Mouse (Mus musculus) hindbrain, embryonic 10.5 days (tissue): ENCODE measurements around the gene Srp14. TPM values are rescaled to one million over a fixed set of nuclear protein-coding genes. Genes with fewer than 3 reads are reported as not detected.

ENCODE experiments used
- DNase-seq: peaks from one replicate; pipeline ENCODE4 v3.0.0-alpha.2; 2017; ENCODE audit warnings: low spot score
- H3K27ac ChIP-seq: fragments of 300-500 bp; sonication (generic); 2 replicates; pipeline ENCODE4 v1.5.1; 2016; ENCODE audit warnings: mild to moderate bottlenecking, moderate library complexity
- H3K27me3 ChIP-seq: fragments of 300-500 bp; sonication (generic); 2 replicates; pipeline ENCODE4 v1.6.1; 2016; ENCODE audit warnings: mild to moderate bottlenecking; ENCODE audit not compliant: poor library complexity, insufficient read depth, severe bottlenecking
- H3K36me3 ChIP-seq: fragments of 300-500 bp; sonication (generic); 2 replicates; pipeline ENCODE4 v1.6.1; 2016; ENCODE audit warnings: mild to moderate bottlenecking, moderate library complexity
- H3K4me1 ChIP-seq: fragments of 300-500 bp; sonication (generic); replicated peaks from 2 replicates; pipeline ENCODE4 v1.6.1; 2016; ENCODE audit warnings: mild to moderate bottlenecking
- H3K4me3 ChIP-seq: fragments of 300-500 bp; sonication (generic); 2 replicates; pipeline ENCODE4 v1.5.1; 2016; ENCODE audit warnings: mild to moderate bottlenecking, moderate library complexity
- H3K9me3 ChIP-seq: fragments of 300-500 bp; sonication (generic); 2 replicates; pipeline ENCODE4 v1.6.1; 2016; ENCODE audit warnings: mild to moderate bottlenecking, moderate library complexity
- WGBS: fragments of 180-500 bp; shearing (Covaris S2); methylation state at CpG from one replicate; pipeline ENCODE4 v1.1.7; 2016; 5-methylcytosine and 5-hydroxymethylcytosine counted together
- polyA plus RNA-seq: library from polyadenylated mRNA; unstranded; fragments of >200 nt; fragmentation: Nextera tagmentation; extraction: Ambion mirVana; gene quantifications from 2 replicates; pipeline ENCODE4 v1.2.1, GENCODE M21; 2016

Srp14 gene
- polyA plus RNA-seq, 1 experiment from 2014 or later = 316 TPM

- 81% methylated on average over 5 of the region's 5 CpGs for WGBS
Measured at GRCm38 (mm10) chr2:118483032-118483431, 3.5 kb upstream of the Srp14 start.

GRCm38 (mm10) chr2:118480886-118481285 is 1.4 kb upstream of the Srp14 start:
- Histone ChIP-seq H3K4me3 (no peak overlapping the region), H3K9me3 (no peaks in the 10 kb centered on the region), H3K4me1 (peaks cover 20% of the 10 kb centered on the region), H3K36me3 (peaks cover 13% of the 10 kb centered on the region), H3K27me3 (no peaks in the 10 kb centered on the region), H3K27ac (no peak overlapping the region)
- no peak for DNase-seq
- 94% methylated on average over 7 of the region's 7 CpGs for WGBS

More at GRCm38 (mm10) chr2:118483032-118483431, 3.5 kb upstream of the Srp14 start:
- Histone ChIP-seq H3K36me3 (no peaks in the 10 kb centered on the region), H3K27ac (no peak overlapping the region), H3K4me1 (peaks cover 22% of the 10 kb centered on the region), H3K4me3 (no peak overlapping the region), H3K9me3 (no peaks in the 10 kb centered on the region), H3K27me3 (no peaks in the 10 kb centered on the region)
- DNase-seq = no peak

GRCm38 (mm10) chr2:118478833-118479549 is 520 bp downstream of the Srp14 start:
- Histone ChIP-seq H3K4me3 (peak overlapping the region; percentile 88), H3K27me3 (no peaks in the 10 kb centered on the region), H3K36me3 (peaks cover 32% of the 10 kb centered on the region), H3K27ac (peak overlapping the region; percentile 93), H3K9me3 (no peaks in the 10 kb centered on the region), H3K4me1 (peaks cover 20% of the 10 kb centered on the region)
- DNase-seq = no peak
- 4% methylated on average over 52 of the region's 52 CpGs for WGBS

- DNase-seq = no peak
- H3K27ac ChIP-seq = no peak overlapping the region
- H3K4me1 ChIP-seq = 0 out of 2 replicates have a peak, but pooled peaks cover 5% of the 10 kb centered on the region
- no peaks in the 10 kb centered on the region for H3K9me3 ChIP-seq
- H3K4me3 ChIP-seq = no peak overlapping the region
- H3K27me3 ChIP-seq = no peaks in the 10 kb centered on the region
- H3K36me3 ChIP-seq = peaks cover 97% of the 10 kb centered on the region
Measured at GRCm38 (mm10) chr2:118468354-118468753, 11.2 kb downstream of the Srp14 start.

GRCm38 (mm10) chr2:118466601-118467000 is 12.9 kb downstream of the Srp14 start:
- peaks cover 8% of the 10 kb centered on the region; the same call in 1 of the 2 replicates for H3K4me1 ChIP-seq
- WGBS = 70% methylated on average over 1 of the region's 1 CpGs
- H3K36me3 ChIP-seq = peaks cover 95% of the 10 kb centered on the region
- H3K27ac ChIP-seq = no peak overlapping the region
- no peak overlapping the region for H3K4me3 ChIP-seq
- no peaks in the 10 kb centered on the region for H3K9me3 ChIP-seq
- no peaks in the 10 kb centered on the region for H3K27me3 ChIP-seq
- no peak for DNase-seq

- Histone ChIP-seq H3K4me1 (peaks cover 11% of the 10 kb centered on the region), H3K27me3 (no peaks in the 10 kb centered on the region), H3K36me3 (peaks cover 95% of the 10 kb centered on the region), H3K4me3 (no peak overlapping the region), H3K9me3 (no peaks in the 10 kb centered on the region), H3K27ac (no peak overlapping the region)
- 81% methylated on average over 2 of the region's 2 CpGs for WGBS
- no peak for DNase-seq
Measured at GRCm38 (mm10) chr2:118465894-118466293, 13.6 kb downstream of the Srp14 start.

GRCm38 (mm10) chr2:118464450-118464849 is 15.1 kb downstream of the Srp14 start:
- H3K36me3 ChIP-seq = peaks cover 89% of the 10 kb centered on the region
- 88% methylated on average over 3 of the region's 3 CpGs for WGBS
- DNase-seq = no peak
- H3K27me3 ChIP-seq = no peaks in the 10 kb centered on the region
- H3K4me1 ChIP-seq = peaks cover 11% of the 10 kb centered on the region
- H3K9me3 ChIP-seq = no peaks in the 10 kb centered on the region
- H3K27ac ChIP-seq = no peak overlapping the region
- no peak overlapping the region for H3K4me3 ChIP-seq

GRCm38 (mm10) chr2:118463480-118463879 is 16.0 kb downstream of the Srp14 start:
- Histone ChIP-seq H3K27me3 (no peaks in the 10 kb centered on the region), H3K36me3 (peaks cover 86% of the 10 kb centered on the region), H3K4me1 (peaks cover 11% of the 10 kb centered on the region), H3K27ac (no peak overlapping the region), H3K4me3 (no peak overlapping the region), H3K9me3 (no peaks in the 10 kb centered on the region)
- 79% methylated on average over 5 of the region's 5 CpGs for WGBS
- no peak for DNase-seq

- Histone ChIP-seq H3K27ac (no peak overlapping the region), H3K36me3 (peaks cover 81% of the 10 kb centered on the region), H3K4me1 (peaks cover 16% of the 10 kb centered on the region), H3K27me3 (no peaks in the 10 kb centered on the region), H3K9me3 (no peaks in the 10 kb centered on the region), H3K4me3 (no peak overlapping the region)
- WGBS = 81% methylated on average over 16 of the region's 16 CpGs
- no peak for DNase-seq
Measured at GRCm38 (mm10) chr2:118461480-118462165, 17.9 kb downstream of the Srp14 start.

GRCm38 (mm10) chr2:118457463-118458261 is 21.8 kb downstream of the Srp14 start:
- WGBS = 87% methylated on average over 13 of the region's 13 CpGs
- Histone ChIP-seq H3K9me3 (no peaks in the 10 kb centered on the region), H3K27ac (peak overlapping the region; percentile 72), H3K4me3 (no peak overlapping the region), H3K36me3 (peaks cover 57% of the 10 kb centered on the region), H3K4me1 (peaks cover 10% of the 10 kb centered on the region; the same call in 1 of the 2 replicates), H3K27me3 (no peaks in the 10 kb centered on the region)
- DNase-seq = peak; percentile 30

GRCm38 (mm10) chr2:118457029-118457428 is 22.5 kb downstream of the Srp14 start:
- no peak for DNase-seq
- no peaks in the 10 kb centered on the region for H3K27me3 ChIP-seq
- H3K36me3 ChIP-seq = peaks cover 52% of the 10 kb centered on the region
- H3K27ac ChIP-seq = no peak overlapping the region
- H3K9me3 ChIP-seq = no peaks in the 10 kb centered on the region
- peaks cover 9% of the 10 kb centered on the region; the same call in 1 of the 2 replicates for H3K4me1 ChIP-seq
- 91% methylated on average over 3 of the region's 3 CpGs for WGBS
- no peak overlapping the region for H3K4me3 ChIP-seq

GRCm38 (mm10) chr2:118451056-118451455 is 28.5 kb downstream of the Srp14 start:
- Histone ChIP-seq H3K27ac (no peak overlapping the region), H3K9me3 (no peaks in the 10 kb centered on the region), H3K4me1 (peaks cover 5% of the 10 kb centered on the region; the same call in 1 of the 2 replicates), H3K4me3 (no peak overlapping the region), H3K36me3 (peaks cover 40% of the 10 kb centered on the region), H3K27me3 (no peaks in the 10 kb centered on the region)
- WGBS = 92% methylated on average over 6 of the region's 6 CpGs
- no peak for DNase-seq
